Mouse (Mus musculus): Measurements from ENCODE around the gene 6430628N08Rik.

GRCm38 (mm10) chr4:115923262-115923880 lies 32.9 kb downstream of the 6430628N08Rik start:
- no peak for TF ChIP-seq GATA2 (IDR thresholded peaks at IDR 0.05; ENCODE audit: borderline replicate concordance, low read depth, low read length)
- TF ChIP-seq CTCF (IDR thresholded peaks at IDR 0.05; ENCODE audit: low read depth, low read length), result no peak
- no peak for TF ChIP-seq GATA1 (IDR thresholded peaks at IDR 0.05; ENCODE audit: borderline replicate concordance, low read length)
- TF ChIP-seq TAL1 (conservative IDR thresholded peaks at IDR 0.05; ENCODE audit: low read depth, low read length), result no peak
- TF ChIP-seq POLR2AphosphoS5 (IDR thresholded peaks at IDR 0.05; ENCODE audit: insufficient replicate concordance, low read depth, low read length), result no peak

Measured in G1E (cell line).